In genomic region chr19:56288436-56288835, GRCm38 (mm10) we compare ENCODE assay signal across 18 mouse cellular contexts. TPM values are rescaled to one million over a fixed set of nuclear protein-coding genes. Genes with fewer than 3 reads are reported as not detected.
DNase-seq lines count a peak whose midpoint lies in the region; ATAC-seq and TF ChIP-seq lines count a peak whose summit lies in the region.
"Had no signal": no experiment of that assay in that cellular context is flagged by ENCODE, and none has a peak within 500 bp of the region (broad histone marks: within the 10 kb centered on the region; RNA-seq: fewer than 3 reads in every experiment).

No protein-coding gene starts in this region.

- no peaks in the 10 kb centered on the region for H3K36me3 ChIP-seq in kidney, embryonic 16.5 days (ENCODE audit: insufficient read depth, low read length)
- no peaks in the 10 kb centered on the region for H3K36me3 ChIP-seq in liver, embryonic 14.5 days (replicated peaks; ENCODE audit: control insufficient read depth, insufficient read depth, low read depth)
- no peaks in the 10 kb centered on the region for H3K36me3 ChIP-seq in stomach, embryonic 16.5 days (ENCODE audit: control insufficient read depth, insufficient read depth, low read length)
- H3K36me3 ChIP-seq in midbrain, embryonic 15.5 days (replicated peaks) = no peaks in the 10 kb centered on the region
- H3K36me3 ChIP-seq: heart, embryonic 13.5 days; limb, embryonic 10.5 days; lung, embryonic 15.5 days had no signal

- no peak for TF ChIP-seq EP300 in liver, embryonic 14.5 days (IDR thresholded peaks at IDR 0.05; ENCODE audit: low read depth)

- peak overlapping the region; percentile 42 for H3K4me2 ChIP-seq in kidney, embryonic 16.5 days (replicated peaks; ENCODE audit: low read depth, low read length)
- H3K4me2 ChIP-seq in liver, embryonic 14.5 days (ENCODE audit: low read depth) = peak overlapping the region; percentile 33
- peak overlapping the region; percentile 35 for H3K4me2 ChIP-seq in stomach, embryonic 16.5 days (ENCODE audit: low read depth, low read length)
- H3K4me2 ChIP-seq in midbrain, embryonic 15.5 days = no peak overlapping the region
- H3K4me2 ChIP-seq: heart, embryonic 13.5 days; lung, embryonic 15.5 days had no signal

- peaks cover 24% of the 10 kb centered on the region; the same call in 1 of the 2 replicates for H3K4me1 ChIP-seq in kidney, embryonic 16.5 days (ENCODE audit: insufficient read depth, low read length)
- H3K4me1 ChIP-seq in liver, embryonic 14.5 days (replicated peaks; ENCODE audit: control insufficient read depth in 2 of 2, insufficient read depth in 2 of 2, low read length in 1 of 2) = 0 out of 4 replicates have a peak, but pooled peaks cover 0 to 5% of the 10 kb centered on the region in 2 experiments
- peaks cover 6% of the 10 kb centered on the region for H3K4me1 ChIP-seq in stomach, embryonic 16.5 days (ENCODE audit: control insufficient read depth, insufficient read depth, low read length)
- H3K4me1 ChIP-seq in midbrain, embryonic 15.5 days = peaks cover 21% of the 10 kb centered on the region; the same call in 1 of the 2 replicates

- no peaks in the 10 kb centered on the region for H3K27me3 ChIP-seq in kidney, embryonic 16.5 days (ENCODE audit: insufficient read depth, low read length)
- no peaks in the 10 kb centered on the region for H3K27me3 ChIP-seq in liver, embryonic 14.5 days (ENCODE audit: control insufficient read depth, insufficient read depth, low read length)
- H3K27me3 ChIP-seq in stomach, embryonic 16.5 days (ENCODE audit: control insufficient read depth, insufficient read depth, low read length) = no peaks in the 10 kb centered on the region
- H3K27me3 ChIP-seq in midbrain, embryonic 15.5 days (replicated peaks) = no peaks in the 10 kb centered on the region
- H3K27me3 ChIP-seq: lung, embryonic 15.5 days had no signal

- 70% methylated on average over 4 of the region's 4 CpGs for WGBS in kidney, embryonic 16.5 days
- 49% methylated on average over 4 of the region's 4 CpGs for WGBS in liver, embryonic 14.5 days (ENCODE audit: insufficient replicate concordance)
- WGBS in stomach, embryonic 16.5 days = 72% methylated on average over 4 of the region's 4 CpGs
- WGBS in midbrain, embryonic 15.5 days = 72% methylated on average over 4 of the region's 4 CpGs

- H3K9ac ChIP-seq in kidney, embryonic 16.5 days (replicated peaks; ENCODE audit: low read length) = peak overlapping the region; percentile 39
- no peak overlapping the region for H3K9ac ChIP-seq in liver, embryonic 14.5 days (replicated peaks)
- H3K9ac ChIP-seq in stomach, embryonic 16.5 days (ENCODE audit: low read length) = no peak overlapping the region
- no peak overlapping the region for H3K9ac ChIP-seq in midbrain, embryonic 15.5 days
- H3K9ac ChIP-seq: heart, embryonic 13.5 days; lung, embryonic 15.5 days had no signal

- no peak for TF ChIP-seq CTCF in liver, embryonic 14.5 days (IDR thresholded peaks at IDR 0.05; ENCODE audit: low read depth)

- H3K27ac ChIP-seq in kidney, embryonic 16.5 days (ENCODE audit: low read length) = peak overlapping the region; percentile 89
- no peak overlapping the region for H3K27ac ChIP-seq in liver, embryonic 14.5 days
- H3K27ac ChIP-seq in stomach, embryonic 16.5 days (ENCODE audit: low read length) = no peak overlapping the region
- no peak overlapping the region for H3K27ac ChIP-seq in midbrain, embryonic 15.5 days
- H3K27ac ChIP-seq: heart, embryonic 13.5 days; limb, embryonic 10.5 days; lung, embryonic 15.5 days had no signal

- no peaks in the 10 kb centered on the region for H3K9me3 ChIP-seq in kidney, embryonic 16.5 days (ENCODE audit: low read length)
- H3K9me3 ChIP-seq in liver, embryonic 14.5 days (ENCODE audit: control insufficient read depth, low read length) = no peaks in the 10 kb centered on the region
- no peaks in the 10 kb centered on the region for H3K9me3 ChIP-seq in stomach, embryonic 16.5 days (replicated peaks; ENCODE audit: control insufficient read depth, low read length)
- H3K9me3 ChIP-seq in midbrain, embryonic 15.5 days = no peaks in the 10 kb centered on the region
- H3K9me3 ChIP-seq: heart, embryonic 13.5 days; limb, embryonic 10.5 days; lung, embryonic 15.5 days had no signal

- peak; percentile 53 for DNase-seq in kidney, adult 11 months
- no peak for DNase-seq in kidney, postnatal 4 days
- no peak for DNase-seq in liver, embryonic 14.5 days (ENCODE audit: low read depth in 3 of 3, low spot score in 3 of 3)
- DNase-seq in left cerebral cortex, adult 11 months (ENCODE audit: low spot score) = no peak
- no peak for DNase-seq in urinary bladder, postnatal 10 days (ENCODE audit: low spot score)
- DNase-seq: cerebellum, adult 11-12 months; heart, postnatal 4 days; layer of hippocampus, postnatal 36 days had no signal

- H3K4me3 ChIP-seq in kidney, embryonic 16.5 days (ENCODE audit: low read length) = peak overlapping the region; percentile 22; the same call in 1 of the 2 replicates
- H3K4me3 ChIP-seq in liver, embryonic 14.5 days (ENCODE audit: insufficient read depth in 1 of 2, low read depth in 2 of 2, low read length in 2 of 2) = peak overlapping the region; percentile 29 to 42
- peak overlapping the region; percentile 25 for H3K4me3 ChIP-seq in stomach, embryonic 16.5 days (replicated peaks; ENCODE audit: low read length)
- no peak overlapping the region for H3K4me3 ChIP-seq in midbrain, embryonic 15.5 days
- H3K4me3 ChIP-seq: heart, embryonic 13.5 days; limb, embryonic 10.5 days; lung, embryonic 15.5 days had no signal

- 0 out of 2 replicates have a peak, but pooled peaks have one; percentile 32 for ATAC-seq in kidney, embryonic 16.5 days (ENCODE audit: low FRiP score, low TSS enrichment)
- ATAC-seq in liver, embryonic 14.5 days (ENCODE audit: insufficient read depth) = no peak
- no peak for ATAC-seq in stomach, embryonic 16.5 days (ENCODE audit: insufficient read depth, low FRiP score)
- ATAC-seq in midbrain, embryonic 15.5 days (replicated peaks) = no peak
- ATAC-seq: forebrain, embryonic 14.5 days; midbrain, embryonic 16.5 days had no signal

RNA-seq across cellular contexts. Expression of gene Habp2, which starts 1.5 kb away (rescaled TPM):
- polyA plus RNA-seq in kidney, embryonic 16.5 days (2015; fragmentation: Nextera tagmentation; extraction: Ambion mirVana) = 46.3 and 50.5 TPM in 2 replicates
- 38.0 and 39.8 TPM in 2 replicates for polyA plus RNA-seq in liver, embryonic 14.5 days (2012; rRNA removed)
- polyA plus RNA-seq in liver, embryonic 14.5 days (2014; fragmentation: Nextera tagmentation; extraction: Ambion mirVana) = 42.4 and 45.0 TPM in 2 replicates
- 34.5 and 41.5 TPM in 2 replicates for polyA plus RNA-seq in stomach, embryonic 16.5 days (2015; fragmentation: Nextera tagmentation; extraction: Ambion mirVana)
- 0.10 and 0.20 TPM in 2 replicates for polyA plus RNA-seq in midbrain, embryonic 15.5 days (2015; fragmentation: Nextera tagmentation; extraction: Ambion mirVana)
- polyA plus RNA-seq: limb, embryonic 10.5 days; neural tube, embryonic 11.5 days; testis, adult 2 months had no signal

Comparison
In these comparisons a context has a peak if more than half of its experiments do, and no peak if none do; other contexts are left out.
1. RNA of gene Habp2, which starts 1.5 kb away (polyA plus RNA-seq): 46.3 to 50.5 TPM in kidney, embryonic 16.5 days, 38.0 to 45.0 TPM in liver, embryonic 14.5 days and 34.5 to 41.5 TPM in stomach, embryonic 16.5 days; 0.10 to 0.20 TPM in midbrain, embryonic 15.5 days; every median in the first group is over 10 times any median in the second.